Mouse (Mus musculus) liver, embryonic 11.5 days (tissue): ENCODE measurements around the gene Abhd14a. TPM values are rescaled to one million over a fixed set of nuclear protein-coding genes. Genes with fewer than 3 reads are reported as not detected.

Source experiments
- ATAC-seq: fragments of 200-750 bp; cut with Nextera tagmentation; replicated peaks from 2 replicates; pipeline ENCODE4 v1.8.0; 2017; ENCODE audit warnings: moderate number of reproducible peaks, mild to moderate bottlenecking, moderate TSS enrichment, moderate library complexity; ENCODE audit not compliant: low FRiP score
- DNase-seq: peaks from one replicate; pipeline ENCODE4 v3.0.0-alpha.2; 2017; ENCODE audit warnings: low spot score
- H3K27ac ChIP-seq: fragments of 300-500 bp; sonication (generic); 2 replicates; pipeline ENCODE4 v1.5.1; 2014; ENCODE audit warnings: mild to moderate bottlenecking, low read depth, low read length, control low read depth
- H3K27me3 ChIP-seq: fragments of 300-500 bp; sonication (generic); replicated peaks from 2 replicates; pipeline ENCODE4 v1.6.1; 2014; ENCODE audit warnings: low read length, mixed read lengths; ENCODE audit not compliant: control insufficient read depth, insufficient read depth
- H3K36me3 ChIP-seq: fragments of 300-500 bp; sonication (generic); 2 replicates; pipeline ENCODE4 v1.6.1; 2014; ENCODE audit warnings: mild to moderate bottlenecking, low read length, moderate library complexity, mixed read lengths; ENCODE audit not compliant: control insufficient read depth, insufficient read depth
- H3K4me1 ChIP-seq: fragments of 300-500 bp; sonication (generic); replicated peaks from 2 replicates; pipeline ENCODE4 v1.6.1; 2014; ENCODE audit warnings: low read length, mixed read lengths; ENCODE audit not compliant: control insufficient read depth, insufficient read depth
- H3K4me2 ChIP-seq: fragments of 300-500 bp; sonication (generic); 2 replicates; pipeline ENCODE4 v1.6.1; 2014; ENCODE audit warnings: mild to moderate bottlenecking, control low read depth, moderate library complexity
- H3K4me3 ChIP-seq: fragments of 300-500 bp; sonication (generic); 2 replicates; pipeline ENCODE4 v1.5.1; 2014; ENCODE audit warnings: low read depth, low read length, control low read depth
- H3K9ac ChIP-seq: fragments of 300-500 bp; sonication (generic); 2 replicates; pipeline ENCODE4 v1.6.1; 2014; ENCODE audit warnings: low read depth, low read length, control low read depth
- H3K9me3 ChIP-seq: fragments of 300-500 bp; sonication (generic); 2 replicates; pipeline ENCODE4 v1.6.1; 2016; ENCODE audit warnings: low read length, inconsistent platforms, mixed read lengths; ENCODE audit not compliant: control insufficient read depth
- WGBS: fragments of 180-500 bp; shearing (Covaris S2); extraction: QIAGEN DNeasy Blood & Tissue Kit; methylation state at CpG from one replicate; pipeline ENCODE4 v1.1.7; 2014; 5-methylcytosine and 5-hydroxymethylcytosine counted together
- polyA plus RNA-seq: library from polyadenylated mRNA; unstranded; fragments of >200 nt; fragmentation: Nextera tagmentation; extraction: Ambion mirVana; gene quantifications from 2 replicates; pipeline ENCODE4 v1.2.1, GENCODE M21; 2014

Abhd14a gene
- polyA plus RNA-seq, 1 experiment from 2014 or later: 54.0 TPM

DNA sequence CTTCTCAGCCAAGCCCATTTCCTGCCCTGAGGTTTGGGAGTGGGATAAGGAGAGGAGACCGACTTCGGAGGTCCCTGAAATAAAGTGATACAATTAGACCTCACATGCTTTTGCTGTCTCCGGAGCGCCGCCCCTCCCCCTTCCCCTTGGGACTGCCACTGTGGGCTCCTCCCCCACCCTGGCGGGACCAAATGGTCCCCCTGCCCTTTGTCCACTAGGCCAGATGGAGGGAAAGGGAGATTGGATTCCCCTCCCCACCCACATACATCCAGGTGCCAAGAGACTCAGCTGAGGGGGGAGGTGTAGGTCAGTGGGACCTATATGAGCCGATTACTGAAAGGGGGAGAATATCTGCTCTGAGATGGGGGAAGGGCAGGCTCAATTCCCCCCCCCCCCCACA is 5.3 kb upstream of the Abhd14a start:
- Histone ChIP-seq H3K9ac (no peak overlapping the region; the same call in 1 of the 2 replicates), H3K4me1 (peaks cover 63% of the 10 kb centered on the region), H3K9me3 (no peaks in the 10 kb centered on the region), H3K36me3 (no peaks in the 10 kb centered on the region), H3K27me3 (no peaks in the 10 kb centered on the region), H3K4me3 (peak overlapping the region; percentile 75), H3K4me2 (peak overlapping the region; percentile 91), H3K27ac (peak overlapping the region; percentile 83)
- 4% methylated on average over 7 of the region's 7 CpGs for WGBS
- peak; percentile 69 for DNase-seq
- ATAC-seq: peak; percentile 16; the same call in 1 of the 2 replicates

DNA sequence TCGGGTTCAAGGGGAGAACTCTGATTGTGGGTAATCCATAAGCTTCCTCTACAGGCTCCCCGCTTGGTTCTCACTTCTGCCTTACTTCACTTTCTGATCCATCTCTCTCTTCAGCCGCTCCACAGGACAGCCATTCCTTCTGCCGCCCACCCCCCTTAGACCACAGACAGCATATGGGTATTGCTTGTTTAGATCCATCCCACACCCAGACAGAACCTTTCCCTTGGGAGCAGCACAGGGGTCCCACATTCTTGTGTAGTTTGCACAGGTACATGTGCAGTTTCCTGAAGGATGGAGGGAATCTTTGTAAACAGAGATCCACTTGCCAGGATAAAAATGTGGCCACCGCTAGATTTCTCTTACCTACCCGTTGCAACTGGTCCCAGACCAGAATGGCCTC is 4.9 kb upstream of the Abhd14a start:
- H3K9ac ChIP-seq: no peak overlapping the region
- H3K4me2 ChIP-seq: peak overlapping the region; percentile 91
- DNase-seq: no peak
- H3K4me3 ChIP-seq: peak overlapping the region; percentile 75; the same call in 1 of the 2 replicates
- H3K9me3 ChIP-seq: no peaks in the 10 kb centered on the region
- ATAC-seq: no peak
- H3K27ac ChIP-seq: peak overlapping the region; percentile 6; the same call in 1 of the 2 replicates
- H3K27me3 ChIP-seq: no peaks in the 10 kb centered on the region
- H3K4me1 ChIP-seq: peaks cover 66% of the 10 kb centered on the region
- H3K36me3 ChIP-seq: no peaks in the 10 kb centered on the region
- WGBS: 33% methylated on average over 6 of the region's 6 CpGs

- no peaks in the 10 kb centered on the region for H3K9me3 ChIP-seq
- H3K4me2 ChIP-seq: peak overlapping the region; percentile 91
- DNase-seq (no peak), ATAC-seq (no peak)
- no peak overlapping the region for H3K27ac ChIP-seq
- no peaks in the 10 kb centered on the region for H3K36me3 ChIP-seq
- whole genome bisulfite sequencing: 49% methylated on average over 2 of the region's 2 CpGs
- H3K9ac ChIP-seq: no peak overlapping the region
- no peaks in the 10 kb centered on the region for H3K27me3 ChIP-seq
- peaks cover 63% of the 10 kb centered on the region for H3K4me1 ChIP-seq
- H3K4me3 ChIP-seq: no peak overlapping the region
Observed at GRCm38 (mm10) chr9:106451899-106452298, 4.4 kb upstream of the Abhd14a start.

- 72% methylated on average over 11 of the region's 11 CpGs for WGBS
- Histone ChIP-seq H3K27ac (no peak overlapping the region; the same call in 1 of the 2 replicates), H3K4me3 (no peak overlapping the region), H3K4me1 (peaks cover 62% of the 10 kb centered on the region), H3K27me3 (no peaks in the 10 kb centered on the region), H3K9me3 (no peaks in the 10 kb centered on the region), H3K4me2 (peak overlapping the region; percentile 26), H3K36me3 (no peaks in the 10 kb centered on the region), H3K9ac (no peak overlapping the region)
- DNase-seq (no peak), ATAC-seq (no peak)
Observed at GRCm38 (mm10) chr9:106451298-106451697, 3.8 kb upstream of the Abhd14a start.

- H3K27ac ChIP-seq: no peak overlapping the region
- H3K4me3 ChIP-seq: no peak overlapping the region
- WGBS: 31% methylated on average over 9 of the region's 9 CpGs
- H3K9me3 ChIP-seq: no peaks in the 10 kb centered on the region
- no peaks in the 10 kb centered on the region for H3K36me3 ChIP-seq
- ATAC-seq (no peak), DNase-seq (no peak)
- H3K27me3 ChIP-seq: no peaks in the 10 kb centered on the region
- H3K4me1 ChIP-seq: peaks cover 63% of the 10 kb centered on the region
- H3K9ac ChIP-seq: no peak overlapping the region
- H3K4me2 ChIP-seq: peak overlapping the region; percentile 46
Observed at GRCm38 (mm10) chr9:106450661-106451060, 3.2 kb upstream of the Abhd14a start.

DNA sequence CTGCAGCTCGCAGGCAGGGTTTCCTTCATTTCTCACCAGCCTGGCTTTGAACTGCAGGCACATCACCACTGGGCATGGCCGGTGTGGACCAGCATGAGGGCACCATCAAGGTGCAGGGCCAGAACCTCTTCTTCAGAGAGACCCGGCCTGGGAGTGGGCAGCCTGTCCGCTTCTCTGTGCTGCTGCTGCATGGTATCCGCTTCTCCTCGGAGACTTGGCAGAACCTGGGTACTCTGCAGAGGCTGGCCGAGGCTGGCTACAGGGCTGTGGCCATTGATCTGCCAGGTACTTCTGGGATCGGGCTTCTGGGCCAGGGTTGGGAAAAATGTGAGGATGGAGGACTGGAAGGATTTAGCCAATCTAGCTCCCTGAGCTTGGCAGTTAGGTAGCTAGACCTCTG is 2.5 kb upstream of the Abhd14a start:
- peak overlapping the region; percentile 46 for H3K4me2 ChIP-seq
- no peaks in the 10 kb centered on the region for H3K27me3 ChIP-seq
- WGBS: 86% methylated on average over 8 of the region's 8 CpGs
- H3K4me3 ChIP-seq: no peak overlapping the region
- no peak for DNase-seq
- no peak for ATAC-seq
- no peak overlapping the region for H3K27ac ChIP-seq
- H3K9ac ChIP-seq: no peak overlapping the region
- H3K36me3 ChIP-seq: no peaks in the 10 kb centered on the region
- no peaks in the 10 kb centered on the region for H3K9me3 ChIP-seq
- H3K4me1 ChIP-seq: peaks cover 59% of the 10 kb centered on the region

- Histone ChIP-seq H3K27ac (peak overlapping the region; percentile 70; the same call in 1 of the 2 replicates), H3K4me1 (peaks cover 54% of the 10 kb centered on the region), H3K9me3 (no peaks in the 10 kb centered on the region), H3K27me3 (no peaks in the 10 kb centered on the region), H3K9ac (peak overlapping the region; percentile 71), H3K36me3 (no peaks in the 10 kb centered on the region), H3K4me2 (peak overlapping the region; percentile 92), H3K4me3 (peak overlapping the region; percentile 60)
- under 1% methylated on average over 23 of the region's 23 CpGs for WGBS
- ATAC-seq: peak; percentile 69
- DNase-seq: peak; percentile 66
Observed at GRCm38 (mm10) chr9:106448498-106449031, 1.1 kb upstream of the Abhd14a start.

GRCm38 (mm10) chr9:106447951-106448350 is 473 bp upstream of the Abhd14a start:
- WGBS: 36% methylated on average over 9 of the region's 9 CpGs
- peaks cover 50% of the 10 kb centered on the region for H3K4me1 ChIP-seq
- no peak; the same call in 1 of the 2 replicates for ATAC-seq
- peak overlapping the region; percentile 2; the same call in 1 of the 2 replicates for H3K27ac ChIP-seq
- H3K4me2 ChIP-seq: peak overlapping the region; percentile 92
- H3K36me3 ChIP-seq: no peaks in the 10 kb centered on the region
- H3K9me3 ChIP-seq: no peaks in the 10 kb centered on the region
- no peak overlapping the region for H3K9ac ChIP-seq
- no peak for DNase-seq
- no peaks in the 10 kb centered on the region for H3K27me3 ChIP-seq
- H3K4me3 ChIP-seq: peak overlapping the region; percentile 60

DNA sequence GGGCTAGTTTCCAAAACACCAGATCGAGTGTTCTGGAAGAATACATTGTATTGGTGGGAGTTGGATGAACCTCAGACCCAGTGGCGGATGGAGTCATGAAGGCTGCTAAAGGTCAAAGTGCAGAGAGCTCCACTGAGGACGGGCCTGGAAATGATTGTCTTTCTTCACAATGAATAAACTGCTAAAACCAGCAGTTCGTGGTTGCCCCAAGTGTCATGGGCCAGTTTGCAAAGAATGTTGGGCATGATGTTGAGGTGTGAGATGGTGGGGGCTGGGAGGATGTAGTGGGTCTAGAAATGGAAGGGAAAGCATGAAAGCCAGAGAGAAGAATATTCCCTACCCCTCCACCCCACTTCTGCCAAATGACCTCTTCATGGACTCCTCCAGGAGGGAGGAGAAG is 2.6 kb downstream of the Abhd14a start:
- H3K9ac ChIP-seq: no peak overlapping the region
- H3K9me3 ChIP-seq: no peaks in the 10 kb centered on the region
- H3K27ac ChIP-seq: no peak overlapping the region
- ATAC-seq (no peak), DNase-seq (no peak)
- H3K27me3 ChIP-seq: no peaks in the 10 kb centered on the region
- 72% methylated on average over 4 of the region's 4 CpGs for WGBS
- H3K4me1 ChIP-seq: peaks cover 32% of the 10 kb centered on the region
- no peak overlapping the region for H3K4me2 ChIP-seq
- no peaks in the 10 kb centered on the region for H3K36me3 ChIP-seq
- no peak overlapping the region for H3K4me3 ChIP-seq
